Mouse (Mus musculus) embryonic fibroblast, embryonic 13.5 days (primary cell): ENCODE measurements around the gene Supt6.
"Not testable (repeated sequence)": the region's sequence is repeated elsewhere in the genome, so short reads cannot be mapped to it uniquely, and the experiment has no call there.

Source experiments
- CTCF ChIP-seq: IDR thresholded peaks from 2 replicates; pipeline ENCODE4 v1.5.1; 2011; ENCODE audit warnings: mild to moderate bottlenecking, control low read depth, low read length, moderate library complexity, borderline replicate concordance; ENCODE audit not compliant: insufficient read depth
- POLR2A ChIP-seq: IDR thresholded peaks from 2 replicates; pipeline ENCODE4 v1.6.1; 2011; ENCODE audit warnings: low read depth, mild to moderate bottlenecking, control low read depth, low read length, moderate library complexity

DNA sequence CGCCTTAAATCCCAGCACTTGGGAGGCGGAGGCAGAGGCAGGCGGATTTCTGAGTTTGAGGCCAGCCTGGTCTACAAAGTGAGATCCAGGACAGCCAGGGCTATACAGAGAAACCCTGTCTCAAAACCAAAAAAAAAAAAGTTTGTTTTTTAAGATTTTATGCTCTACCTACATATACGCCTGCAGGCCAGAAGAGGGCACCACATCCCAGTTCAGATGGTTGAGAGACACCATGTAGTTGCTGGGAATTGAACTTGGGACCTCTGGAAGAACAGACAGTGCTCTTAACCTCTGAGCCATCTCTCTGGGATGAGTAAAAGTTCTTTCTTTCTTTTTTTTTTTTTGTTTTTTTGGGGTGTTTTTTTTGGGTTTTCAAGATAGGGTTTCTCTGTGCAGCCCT, 30.4 kb upstream of the Supt6 start:
- TF ChIP-seq POLR2A, CTCF: not testable (repeated sequence)
